Mouse (Mus musculus) liver, embryonic 16.5 days (tissue): ENCODE measurements at regions not wholly inside any gene's neighbourhood (a gene's known extent, or its start where the extent isn't known, plus 50 kb on each side); places are given as distances from the start of the nearest gene placed in this dataset.

Source experiments
- ATAC-seq: fragments of 200-750 bp; cut with Nextera tagmentation; 2 replicates; pipeline ENCODE4 v1.8.0; 2017; ENCODE audit warnings: low read depth, mild to moderate bottlenecking, moderate number of reproducible peaks, moderate library complexity
- H3K27ac ChIP-seq: fragments of 300-500 bp; sonication (generic); 2 replicates; pipeline ENCODE4 v1.5.1; 2014; ENCODE audit warnings: mild to moderate bottlenecking, low read length
- H3K27me3 ChIP-seq: fragments of 300-500 bp; sonication (generic); 2 replicates; pipeline ENCODE4 v1.6.1; 2014; ENCODE audit warnings: low read depth, low read length, mixed read lengths; ENCODE audit not compliant: control insufficient read depth, insufficient read depth
- H3K36me3 ChIP-seq: fragments of 300-500 bp; sonication (generic); 2 replicates; pipeline ENCODE4 v1.6.1; 2014; ENCODE audit warnings: mild to moderate bottlenecking; ENCODE audit not compliant: control insufficient read depth, insufficient read depth
- H3K4me1 ChIP-seq: fragments of 300-500 bp; sonication (generic); 2 replicates; pipeline ENCODE4 v1.6.1; 2014; ENCODE audit warnings: low read depth, low read length, mixed read lengths; ENCODE audit not compliant: control insufficient read depth
- H3K4me2 ChIP-seq: fragments of 300-500 bp; sonication (generic); 2 replicates; pipeline ENCODE4 v1.6.1; 2014; ENCODE audit warnings: low read depth, low read length, mixed read lengths
- H3K4me3 ChIP-seq: fragments of 300-500 bp; sonication (generic); 2 replicates; pipeline ENCODE4 v1.5.1; 2014; ENCODE audit warnings: low read depth, mild to moderate bottlenecking, low read length
- H3K9ac ChIP-seq: fragments of 300-500 bp; sonication (generic); 2 replicates; pipeline ENCODE4 v1.6.1; 2014; ENCODE audit warnings: low read depth, low read length
- H3K9me3 ChIP-seq: fragments of 300-500 bp; sonication (generic); replicated peaks from 2 replicates; pipeline ENCODE4 v1.6.1; 2016; ENCODE audit warnings: low read length; ENCODE audit not compliant: control insufficient read depth
- WGBS: fragments of 180-500 bp; shearing (Covaris S2); extraction: QIAGEN DNeasy Blood & Tissue Kit; methylation state at CpG from one replicate; pipeline ENCODE4 v1.1.7; 2014; ENCODE audit not compliant: insufficient replicate concordance; 5-methylcytosine and 5-hydroxymethylcytosine counted together

DNA sequence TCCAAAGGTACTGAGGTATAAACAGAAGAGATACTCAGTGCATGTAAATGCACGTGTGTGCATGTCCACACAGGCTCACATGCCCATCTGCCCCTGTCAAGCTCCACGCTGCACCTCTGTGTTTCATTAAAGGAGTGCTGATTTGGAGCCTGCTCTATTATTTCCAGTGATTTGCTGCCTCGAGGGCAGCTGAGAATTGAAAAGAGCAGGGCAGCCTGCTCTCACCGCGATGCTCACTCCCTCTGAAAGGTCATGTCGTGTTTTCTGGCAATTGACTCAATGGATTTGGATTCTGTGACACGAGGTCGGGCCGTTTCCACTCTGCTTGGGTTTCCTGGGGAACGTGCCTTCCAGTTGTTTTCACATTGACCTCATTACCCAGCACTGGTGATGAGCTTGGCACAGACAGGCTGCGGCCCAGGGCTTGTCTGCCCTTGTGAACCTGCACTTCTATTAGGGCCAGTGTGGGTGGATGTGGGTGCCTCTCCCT lies 167.1 kb downstream of the Fam169b start:
- Histone ChIP-seq H3K9ac (no peak overlapping the region), H3K9me3 (no peaks in the 10 kb centered on the region), H3K4me1 (no peaks in the 10 kb centered on the region), H3K27me3 (no peaks in the 10 kb centered on the region), H3K4me2 (no peak overlapping the region), H3K4me3 (no peak overlapping the region), H3K36me3 (no peaks in the 10 kb centered on the region), H3K27ac (no peak overlapping the region)
- WGBS, result 63% methylated on average over 11 of the region's 11 CpGs
- no peak for ATAC-seq

DNA sequence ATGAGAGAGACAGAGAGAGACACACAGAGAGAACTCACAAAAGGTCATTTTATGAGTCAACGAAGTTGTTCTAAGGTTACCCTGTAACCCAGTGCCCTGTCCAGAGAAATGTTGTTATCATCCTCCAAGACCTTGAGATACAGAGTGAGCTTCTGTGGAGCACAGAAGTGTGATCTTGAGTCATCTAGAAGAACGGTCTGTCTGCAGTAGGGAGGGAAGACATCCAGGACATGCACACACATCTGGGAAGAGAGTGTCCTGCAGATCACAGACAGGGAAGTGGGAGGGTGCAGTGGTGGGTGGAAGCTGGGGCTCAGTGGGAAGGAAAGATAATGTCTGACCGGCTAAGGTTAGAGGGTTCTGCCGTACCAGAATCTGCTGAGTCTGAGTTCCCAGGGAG lies 155.3 kb downstream of the Fam169b start:
- H3K9me3 ChIP-seq, result no peaks in the 10 kb centered on the region
- no peak overlapping the region for H3K4me3 ChIP-seq
- 51% methylated on average over 4 of the region's 4 CpGs for WGBS
- H3K36me3 ChIP-seq, result no peaks in the 10 kb centered on the region
- H3K4me2 ChIP-seq, result no peak overlapping the region
- no peak overlapping the region for H3K27ac ChIP-seq
- H3K4me1 ChIP-seq, result no peaks in the 10 kb centered on the region
- no peak for ATAC-seq
- no peak overlapping the region for H3K9ac ChIP-seq
- H3K27me3 ChIP-seq, result no peaks in the 10 kb centered on the region

DNA sequence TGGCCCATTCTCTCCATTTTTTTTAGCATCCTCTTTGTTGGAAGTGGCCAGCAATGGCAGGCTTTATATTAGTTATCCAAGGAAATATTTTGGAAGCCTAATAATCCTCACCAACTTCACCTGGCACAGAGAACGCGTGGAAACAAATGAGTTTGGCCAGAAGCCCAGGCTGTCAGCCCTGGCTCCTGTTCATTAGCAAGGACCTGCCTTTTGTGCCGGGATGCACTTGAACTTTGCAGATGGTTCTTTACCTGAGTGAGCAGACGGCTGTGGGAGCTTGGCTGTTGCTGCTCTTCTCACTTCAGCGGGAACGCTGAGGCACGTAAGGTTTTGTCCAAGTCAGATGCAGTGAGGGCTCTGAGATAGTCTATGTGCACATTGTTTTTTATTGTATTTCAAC lies 142.3 kb downstream of the Fam169b start:
- no peaks in the 10 kb centered on the region for H3K9me3 ChIP-seq
- H3K4me2 ChIP-seq, result no peak overlapping the region
- H3K27me3 ChIP-seq, result no peaks in the 10 kb centered on the region
- no peak overlapping the region for H3K27ac ChIP-seq
- H3K4me1 ChIP-seq, result no peaks in the 10 kb centered on the region
- WGBS, result 74% methylated on average over 7 of the region's 7 CpGs
- ATAC-seq, result no peak
- no peak overlapping the region for H3K4me3 ChIP-seq
- H3K9ac ChIP-seq, result no peak overlapping the region
- no peaks in the 10 kb centered on the region for H3K36me3 ChIP-seq

DNA sequence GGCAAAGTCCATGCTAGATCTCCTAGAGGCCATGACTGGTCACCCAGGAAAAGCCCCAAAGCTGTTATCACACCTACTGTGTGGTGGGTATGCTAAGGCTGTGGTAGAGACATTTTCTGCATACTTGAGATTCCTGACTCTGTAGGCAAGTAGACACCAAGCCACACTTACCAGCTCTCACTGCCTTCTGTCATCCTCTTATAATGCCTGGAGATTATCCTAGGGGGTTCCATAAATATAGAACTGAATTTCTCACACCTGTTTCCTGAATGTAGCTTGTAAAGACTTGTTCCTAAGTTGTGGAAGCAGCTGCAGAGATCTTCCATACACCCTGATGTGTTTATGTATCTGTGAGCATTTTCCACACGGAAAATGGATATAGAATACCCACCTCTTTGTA lies 139.1 kb downstream of the Fam169b start:
- Histone ChIP-seq H3K4me1 (no peaks in the 10 kb centered on the region), H3K27ac (no peak overlapping the region), H3K9me3 (no peaks in the 10 kb centered on the region), H3K4me2 (no peak overlapping the region), H3K27me3 (no peaks in the 10 kb centered on the region), H3K36me3 (no peaks in the 10 kb centered on the region), H3K4me3 (no peak overlapping the region), H3K9ac (no peak overlapping the region)
- 47% methylated on average over 1 of the region's 1 CpGs for WGBS
- ATAC-seq, result no peak
